Mouse (Mus musculus): ENCODE measurements around the gene Atp5e.

Gene Atp5e

GRCm38 (mm10) chr2:174463789-174464523, at the start of gene Atp5e:
Atp5e (minus strand) TSS chr2:174464105.
- peak; percentile 97 to 98 for DNase-seq

- no peak for DNase-seq
Measured at GRCm38 (mm10) chr2:174509825-174510224, 45.9 kb upstream of the Atp5e start.

- DNase-seq = no peak
Measured at GRCm38 (mm10) chr2:174507998-174508397, 44.1 kb upstream of the Atp5e start.

DNA sequence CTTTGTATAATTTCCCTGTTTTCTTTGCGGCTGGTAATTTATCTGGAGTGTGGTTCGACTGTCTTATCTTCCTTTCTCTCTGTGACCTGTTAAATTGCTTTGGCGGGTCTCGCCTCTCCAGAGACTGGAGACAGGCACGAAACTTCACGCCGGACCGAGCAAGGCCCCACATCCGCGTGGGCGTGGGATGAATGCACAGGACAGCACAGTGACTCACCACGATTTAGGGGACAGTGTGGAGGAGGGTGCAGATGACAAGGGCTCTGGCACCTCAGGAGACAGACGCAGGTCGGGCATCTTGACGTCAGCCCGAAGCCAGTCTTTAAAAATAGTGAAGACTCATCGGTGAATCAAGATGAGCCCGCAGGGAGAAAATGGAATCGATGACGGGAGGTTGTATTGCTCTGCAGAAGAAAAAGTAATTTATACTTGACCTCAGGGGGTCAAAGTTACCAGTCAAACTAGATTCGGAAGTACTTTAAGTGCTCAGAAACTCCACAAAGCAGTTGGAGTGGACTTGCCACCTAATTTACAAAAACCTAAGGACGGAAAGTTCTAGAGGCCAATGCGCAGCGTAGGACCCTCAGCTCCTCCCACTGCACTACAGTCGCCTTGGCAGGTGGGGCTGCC, 39.0 kb upstream of the Atp5e start:
- DNase-seq = peak in 1 of 2 experiments; percentile 16

GRCm38 (mm10) chr2:174502321-174502720, 38.4 kb upstream of the Atp5e start:
- no peak for DNase-seq

- DNase-seq = no peak
Measured at GRCm38 (mm10) chr2:174501517-174501916, 37.6 kb upstream of the Atp5e start.

- DNase-seq = no peak
Measured at GRCm38 (mm10) chr2:174500814-174501503, 37.1 kb upstream of the Atp5e start.

- peak; percentile 32 to 57 for DNase-seq
Measured at GRCm38 (mm10) chr2:174492858-174493257, 29.0 kb upstream of the Atp5e start.

DNA sequence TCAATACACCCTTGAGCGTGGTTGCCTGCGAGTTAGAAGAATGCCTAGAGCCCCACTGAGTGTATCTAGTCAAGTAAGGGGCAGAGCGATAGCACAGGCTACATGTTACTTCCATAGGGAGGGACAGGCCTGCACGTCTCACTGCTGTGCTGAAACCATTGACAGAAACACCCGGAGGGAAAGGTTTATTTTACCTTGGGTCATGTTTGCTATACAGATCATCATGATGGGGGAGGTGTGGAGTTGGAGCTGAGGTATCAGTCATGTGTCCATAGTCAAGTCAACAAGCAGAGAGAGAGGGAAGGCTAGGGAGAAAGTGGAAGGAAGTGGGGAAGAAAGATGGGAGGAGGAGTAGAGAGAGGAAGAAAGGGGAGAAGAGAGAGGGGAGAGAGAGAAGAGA, 23.1 kb upstream of the Atp5e start:
- no peak for DNase-seq

GRCm38 (mm10) chr2:174478746-174479145, 14.8 kb upstream of the Atp5e start:
- DNase-seq = no peak

- no peak for DNase-seq
Measured at GRCm38 (mm10) chr2:174477543-174478319, 13.8 kb upstream of the Atp5e start.

DNA sequence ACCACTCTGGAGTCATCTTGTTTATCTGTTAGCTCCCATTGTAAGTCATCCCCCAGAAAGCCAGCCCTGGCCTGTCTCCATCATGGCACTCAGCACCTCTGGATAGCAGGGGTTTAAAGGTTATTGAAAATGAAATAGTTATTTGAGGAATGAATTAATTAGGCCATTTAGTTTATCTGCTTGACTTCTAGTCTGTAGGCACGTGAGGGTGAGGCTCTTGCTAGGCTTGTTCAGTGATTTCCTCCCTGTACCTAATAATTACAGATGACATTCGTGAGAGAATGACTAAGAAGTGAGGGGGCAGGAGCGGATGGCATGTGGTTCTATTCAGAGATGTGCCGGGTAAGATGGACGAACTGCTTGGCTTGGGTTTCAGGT, 9.6 kb upstream of the Atp5e start:
- no peak for DNase-seq

DNA sequence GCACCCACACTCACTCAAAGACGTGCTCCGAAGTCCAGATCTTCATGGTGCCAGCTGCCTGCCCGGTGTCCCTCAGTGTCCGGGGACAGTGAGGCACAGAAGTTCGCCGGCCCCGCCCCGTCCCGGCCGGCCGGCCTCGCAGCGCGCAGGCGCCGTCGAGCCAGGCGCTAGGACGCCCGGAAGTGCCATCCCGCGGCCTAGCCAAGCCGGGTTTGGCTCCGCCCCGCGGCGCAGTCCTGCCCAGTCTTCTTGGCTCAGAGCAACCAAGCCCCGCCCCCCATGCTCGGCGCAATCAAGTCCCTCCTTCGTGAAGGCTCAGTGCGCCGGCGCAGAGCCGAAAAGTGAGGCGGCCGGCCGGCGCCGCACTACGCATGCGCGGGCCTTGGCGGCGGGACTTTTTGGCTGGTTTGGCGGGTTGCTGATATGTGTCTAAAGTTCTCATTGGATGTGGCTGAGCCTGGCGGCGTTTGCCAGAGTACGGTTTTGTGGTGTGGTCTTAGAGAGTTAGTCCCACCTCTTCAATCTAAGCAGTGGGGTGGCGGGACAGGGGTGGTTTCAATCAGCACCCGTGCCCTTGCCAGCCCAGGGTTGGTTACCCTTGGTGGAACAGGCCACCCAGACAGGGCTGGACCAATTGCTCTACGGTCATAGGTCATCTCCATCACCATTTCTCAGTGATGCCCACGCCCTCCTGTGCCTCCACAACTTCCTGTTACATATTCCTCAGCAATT, 9.1 kb upstream of the Atp5e start, which contains the start of gene Prelid3b:
Gene Prelid3b (minus strand): TSS at position 264 of the 732 bp plus-strand sequence.
- DNase-seq = peak; percentile 99

DNA sequence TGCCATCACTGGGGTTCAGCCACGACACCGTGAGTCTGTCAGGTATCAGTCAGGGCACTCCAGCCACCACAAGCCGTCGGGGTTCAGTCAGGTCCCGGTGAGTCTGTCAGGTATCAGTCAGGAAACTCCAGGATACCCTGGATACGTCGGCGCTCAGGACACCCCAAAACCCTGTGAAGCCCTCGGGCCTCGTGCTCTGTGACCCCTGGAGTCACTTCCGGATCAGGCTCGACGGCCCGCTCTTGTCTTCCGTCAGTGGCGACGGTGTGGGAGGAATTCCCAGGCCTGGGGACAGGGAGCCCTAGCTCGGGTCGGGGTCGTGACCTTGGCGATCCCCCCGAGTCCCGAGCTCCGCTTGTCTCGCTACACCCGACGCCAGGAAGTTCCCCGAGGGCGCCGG, 8.5 kb upstream of the Atp5e start:
- no peak for DNase-seq

DNA sequence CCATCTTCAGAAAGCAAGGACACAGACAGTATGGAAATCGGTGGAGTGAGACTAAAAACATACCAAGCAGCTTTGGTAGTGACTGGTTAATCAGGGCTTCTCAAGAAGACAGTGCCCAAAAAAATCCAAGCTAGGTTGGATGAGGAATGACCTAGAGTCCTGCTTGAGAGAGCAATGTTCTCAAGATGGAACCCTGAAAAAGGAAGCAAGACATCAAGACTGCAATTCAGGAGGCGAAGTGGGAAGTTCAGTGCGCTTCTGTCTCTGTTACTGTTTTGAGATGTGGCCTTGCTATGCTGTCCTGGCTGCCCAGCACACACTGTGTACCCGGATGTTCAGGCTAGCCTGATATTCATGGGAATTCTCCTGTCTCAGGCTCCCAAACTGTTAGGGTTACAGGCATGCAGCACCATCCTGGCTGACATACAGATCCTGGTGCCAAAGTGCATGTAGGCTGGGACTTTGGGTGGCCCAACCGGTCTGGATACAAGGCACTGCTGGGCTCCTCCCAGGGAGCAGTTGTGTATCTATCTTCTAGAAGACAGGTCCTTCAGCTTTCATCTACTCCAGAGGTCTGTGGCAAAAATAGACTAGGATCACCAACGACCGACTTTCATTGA, 7.0 kb upstream of the Atp5e start:
- DNase-seq = no peak

DNA sequence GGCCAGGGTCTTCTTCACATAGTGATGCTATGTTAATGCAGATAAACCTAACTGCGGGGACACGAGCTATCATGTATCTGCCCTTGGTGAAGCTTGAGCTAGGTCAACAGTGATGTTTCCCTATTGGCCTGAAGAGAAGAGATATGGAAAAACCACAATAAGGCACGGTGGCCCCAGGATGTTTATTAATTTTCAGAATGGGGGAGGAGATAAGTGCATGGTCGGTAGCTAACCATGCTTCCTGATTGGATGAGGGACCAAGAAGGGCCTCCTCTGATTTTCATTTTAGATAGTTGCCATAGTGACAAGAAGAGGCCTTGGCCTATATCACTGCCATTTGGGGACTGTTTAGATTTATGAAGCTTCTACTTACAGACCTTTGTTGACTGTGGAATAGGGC, 6.4 kb upstream of the Atp5e start:
- DNase-seq = no peak

DNA sequence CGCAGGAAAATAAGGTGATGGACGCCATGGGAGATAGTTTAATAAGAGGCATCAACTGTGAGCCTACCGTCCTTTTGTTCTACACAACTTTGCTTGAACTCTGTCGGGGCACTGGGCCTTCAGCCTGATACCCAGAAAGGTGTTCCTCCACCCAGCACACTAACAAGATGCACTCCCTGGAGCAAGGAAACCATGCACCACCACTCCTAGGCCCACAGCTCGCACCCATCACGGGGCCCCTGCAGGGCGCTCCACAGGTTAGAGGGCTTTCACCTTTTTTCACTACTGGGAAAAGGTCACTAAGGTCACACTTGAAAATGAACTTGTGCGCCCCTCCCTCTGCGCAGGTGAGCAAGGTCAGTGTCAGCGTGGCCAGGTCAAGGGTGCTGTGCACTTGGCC, 535 bp downstream of the Atp5e start:
- DNase-seq = no peak

GRCm38 (mm10) chr2:174459365-174459764, 4.5 kb downstream of the Atp5e start:
- no peak for DNase-seq

- peak in 1 of 2 experiments; percentile 23 for DNase-seq
Measured at GRCm38 (mm10) chr2:174453681-174454080, 10.2 kb downstream of the Atp5e start.

- DNase-seq = no peak
Measured at GRCm38 (mm10) chr2:174450353-174450752, 13.6 kb downstream of the Atp5e start, which contains the start of gene Tubb1. Tubb1 (plus strand) TSS chr2:174450695.

GRCm38 (mm10) chr2:174448405-174448804, 15.5 kb downstream of the Atp5e start:
- DNase-seq = no peak

DNA sequence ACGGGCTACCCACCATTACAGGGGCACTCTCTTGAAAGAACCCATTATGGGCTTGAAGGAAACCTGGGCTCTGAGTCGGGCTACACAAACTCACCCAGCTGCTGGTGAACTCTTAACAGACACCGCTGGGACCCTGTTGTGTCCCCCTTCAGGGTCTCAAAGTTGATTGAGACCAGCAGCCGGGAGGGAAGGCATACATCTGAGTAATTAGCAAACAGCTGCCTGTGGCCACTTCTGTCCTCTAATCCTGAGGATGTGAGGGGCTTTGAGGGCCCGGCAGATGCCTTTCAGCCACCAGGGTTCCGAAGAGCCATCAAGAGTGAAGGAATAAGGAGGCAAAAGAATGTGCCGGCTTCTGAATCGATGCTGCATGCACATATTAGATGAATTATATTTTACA, 17.0 kb downstream of the Atp5e start:
- DNase-seq = no peak

Data from lung, adult 18-20 months (tissue).